Mouse (Mus musculus) lung, adult 2 months (tissue): ENCODE data around the gene Mctp1.

Experiments used
- CTCF ChIP-seq: fragments of 200-500 bp; IDR thresholded peaks from 2 replicates; pipeline ENCODE4 v1.5.1; 2011; ENCODE audit warnings: mild to moderate bottlenecking, low read length, control low read depth; ENCODE audit not compliant: insufficient read depth
- POLR2A ChIP-seq: fragments of 200-500 bp; IDR thresholded peaks from 2 replicates; pipeline ENCODE4 v1.6.1; 2011; ENCODE audit warnings: low read depth, mild to moderate bottlenecking, control low read depth, low read length, borderline replicate concordance; ENCODE audit errors: extremely low read depth

GRCm38 (mm10) chr13:76926851-76927250, 542.5 kb downstream of the Mctp1 start:
- TF ChIP-seq POLR2A = no peak
- no peak for TF ChIP-seq CTCF
